Mouse (Mus musculus) lung, postnatal 0 days (tissue): ENCODE data around the gene Tmem171. TPM values are rescaled to one million over a fixed set of nuclear protein-coding genes. Genes with fewer than 3 reads are reported as not detected.
A peak's percentile ranks its signal among the peaks of the same experiment; 100 is the strongest.

Experiments used
- ATAC-seq: fragments of 200-750 bp; cut with Nextera tagmentation; 2 replicates; pipeline ENCODE4 v1.8.0; 2017; ENCODE audit warnings: moderate library complexity
- DNase-seq: peaks from one replicate; pipeline ENCODE4 v3.0.0-alpha.2; 2016; ENCODE audit warnings: low spot score
- H3K27ac ChIP-seq: fragments of 300-500 bp; sonication (generic); 2 replicates; pipeline ENCODE4 v1.5.1; 2014; ENCODE audit warnings: antibody characterized with exemption, mild to moderate bottlenecking, low read length, mixed read lengths
- H3K27me3 ChIP-seq: fragments of 300-500 bp; sonication (generic); replicated peaks from 2 replicates; pipeline ENCODE4 v1.6.1; 2014; ENCODE audit warnings: low read length, mixed read lengths; ENCODE audit not compliant: insufficient read depth
- H3K36me3 ChIP-seq: fragments of 300-500 bp; sonication (generic); 2 replicates; pipeline ENCODE4 v1.6.1; 2014; ENCODE audit warnings: low read length, mixed read lengths; ENCODE audit not compliant: insufficient read depth
- H3K4me1 ChIP-seq: fragments of 300-500 bp; sonication (generic); 2 replicates; pipeline ENCODE4 v1.6.1; 2014; ENCODE audit warnings: antibody characterized with exemption, low read depth, low read length, mixed read lengths; ENCODE audit not compliant: insufficient read depth
- H3K4me2 ChIP-seq: fragments of 300-500 bp; sonication (generic); replicated peaks from 2 replicates; pipeline ENCODE4 v1.6.1; 2014; ENCODE audit warnings: low read depth, mild to moderate bottlenecking, low read length, moderate library complexity, mixed read lengths
- H3K4me3 ChIP-seq: fragments of 300-500 bp; sonication (generic); 2 replicates; pipeline ENCODE4 v1.5.1; 2014; ENCODE audit warnings: low read depth, low read length
- H3K9ac ChIP-seq: fragments of 300-500 bp; sonication (generic); replicated peaks from 2 replicates; pipeline ENCODE4 v1.6.1; 2014; ENCODE audit warnings: low read depth, mild to moderate bottlenecking
- H3K9me3 ChIP-seq: fragments of 300-500 bp; sonication (generic); 2 replicates; pipeline ENCODE4 v1.6.1; 2016; ENCODE audit warnings: low read length, mixed read lengths
- CTCF ChIP-seq: IDR thresholded peaks from 2 replicates; pipeline ENCODE4 v1.5.1; 2016; ENCODE audit warnings: antibody characterized with exemption, mild to moderate bottlenecking
- EP300 ChIP-seq: IDR thresholded peaks from 2 replicates; pipeline ENCODE4 v1.6.1; 2016; ENCODE audit warnings: antibody characterized with exemption, mild to moderate bottlenecking, control low read depth
- WGBS: fragments of 180-500 bp; shearing (Covaris S2); extraction: QIAGEN DNeasy Blood & Tissue Kit; methylation state at CpG from one replicate; pipeline ENCODE4 v1.1.7; 2014; 5-methylcytosine and 5-hydroxymethylcytosine counted together
- polyA plus RNA-seq: library from polyadenylated mRNA; unstranded; fragments of >200 nt; fragmentation: Nextera tagmentation; extraction: Ambion mirVana; gene quantifications from 2 replicates; pipeline ENCODE4 v1.2.1, GENCODE M21; 2015

The Tmem171 gene
- polyA plus RNA-seq, 1 experiment from 2014 or later, result 22.1 TPM

- H3K4me1 ChIP-seq, result no peaks in the 10 kb centered on the region
- H3K27ac ChIP-seq, result no peak overlapping the region
- H3K4me2 ChIP-seq, result no peak overlapping the region
- H3K36me3 ChIP-seq, result no peaks in the 10 kb centered on the region
- no peak overlapping the region for H3K4me3 ChIP-seq
- TF ChIP-seq EP300 (no peak), CTCF (no peak)
- ATAC-seq (no peak), DNase-seq (no peak)
- WGBS, result 26% methylated on average over 4 of the region's 4 CpGs
- no peaks in the 10 kb centered on the region for H3K27me3 ChIP-seq
- H3K9me3 ChIP-seq, result no peaks in the 10 kb centered on the region
- H3K9ac ChIP-seq, result no peak overlapping the region
Observed at GRCm38 (mm10) chr13:98679631-98680041, 15.0 kb downstream of the Tmem171 start.

- DNase-seq, result no peak
- TF ChIP-seq CTCF (no peak), EP300 (no peak)
- WGBS, result 100% methylated on average over 1 of the region's 1 CpGs
Observed at GRCm38 (mm10) chr13:98679230-98679629, 15.4 kb downstream of the Tmem171 start.

GRCm38 (mm10) chr13:98673922-98674321 lies 20.7 kb downstream of the Tmem171 start:
- Histone ChIP-seq H3K9me3 (no peaks in the 10 kb centered on the region), H3K27me3 (no peaks in the 10 kb centered on the region), H3K27ac (no peak overlapping the region), H3K4me1 (no peaks in the 10 kb centered on the region), H3K4me3 (no peak overlapping the region), H3K4me2 (no peak overlapping the region), H3K36me3 (no peaks in the 10 kb centered on the region), H3K9ac (no peak overlapping the region)
- TF ChIP-seq CTCF (no peak), EP300 (no peak)
- WGBS, result 55% methylated on average over 4 of the region's 4 CpGs
- no peak for ATAC-seq
- no peak for DNase-seq

More at GRCm38 (mm10) chr13:98679230-98679629, 15.4 kb downstream of the Tmem171 start:
- H3K4me1 ChIP-seq, result no peaks in the 10 kb centered on the region
- ATAC-seq, result no peak
- H3K9me3 ChIP-seq, result no peaks in the 10 kb centered on the region
- no peaks in the 10 kb centered on the region for H3K36me3 ChIP-seq
- no peak overlapping the region for H3K4me3 ChIP-seq
- no peak overlapping the region for H3K4me2 ChIP-seq
- no peak overlapping the region for H3K9ac ChIP-seq
- H3K27ac ChIP-seq, result no peak overlapping the region
- no peaks in the 10 kb centered on the region for H3K27me3 ChIP-seq

GRCm38 (mm10) chr13:98669296-98669695 lies 25.3 kb downstream of the Tmem171 start:
- Histone ChIP-seq H3K9me3 (no peaks in the 10 kb centered on the region), H3K4me1 (no peaks in the 10 kb centered on the region), H3K27ac (no peak overlapping the region), H3K27me3 (no peaks in the 10 kb centered on the region), H3K36me3 (no peaks in the 10 kb centered on the region), H3K9ac (no peak overlapping the region), H3K4me3 (no peak overlapping the region), H3K4me2 (no peak overlapping the region)
- TF ChIP-seq EP300, result no peak
- no peak for TF ChIP-seq CTCF
- DNase-seq (no peak), ATAC-seq (no peak)
- 77% methylated on average over 3 of the region's 3 CpGs for WGBS

GRCm38 (mm10) chr13:98667316-98667715 lies 27.3 kb downstream of the Tmem171 start:
- 68% methylated on average over 3 of the region's 3 CpGs for whole genome bisulfite sequencing
- ATAC-seq (no peak), DNase-seq (no peak)
- no peaks in the 10 kb centered on the region for H3K36me3 ChIP-seq
- no peaks in the 10 kb centered on the region for H3K27me3 ChIP-seq
- H3K4me1 ChIP-seq, result no peaks in the 10 kb centered on the region
- no peak overlapping the region for H3K4me2 ChIP-seq
- no peak overlapping the region for H3K9ac ChIP-seq
- TF ChIP-seq CTCF (no peak), EP300 (no peak)
- no peak overlapping the region for H3K27ac ChIP-seq
- no peak overlapping the region for H3K4me3 ChIP-seq
- no peaks in the 10 kb centered on the region for H3K9me3 ChIP-seq

GRCm38 (mm10) chr13:98665240-98665639 lies 29.4 kb downstream of the Tmem171 start:
- Histone ChIP-seq H3K9ac (no peak overlapping the region), H3K4me1 (no peaks in the 10 kb centered on the region), H3K4me2 (no peak overlapping the region), H3K27me3 (no peaks in the 10 kb centered on the region), H3K36me3 (no peaks in the 10 kb centered on the region), H3K9me3 (no peaks in the 10 kb centered on the region), H3K4me3 (no peak overlapping the region), H3K27ac (peak overlapping the region; percentile 16; the same call in 1 of the 2 replicates)
- TF ChIP-seq CTCF (no peak), EP300 (peak; percentile 66; the same call in 1 of the 2 replicates)
- 59% methylated on average over 10 of the region's 10 CpGs for WGBS
- DNase-seq (peak; percentile 91), ATAC-seq (peak; percentile 95)

- ATAC-seq (no peak), DNase-seq (no peak)
- H3K4me3 ChIP-seq, result no peak overlapping the region
- H3K4me2 ChIP-seq, result no peak overlapping the region
- no peaks in the 10 kb centered on the region for H3K36me3 ChIP-seq
- no peaks in the 10 kb centered on the region for H3K9me3 ChIP-seq
- no peaks in the 10 kb centered on the region for H3K27me3 ChIP-seq
- WGBS, result 76% methylated on average over 4 of the region's 4 CpGs
- H3K9ac ChIP-seq, result no peak overlapping the region
- H3K4me1 ChIP-seq, result no peaks in the 10 kb centered on the region
- no peak overlapping the region for H3K27ac ChIP-seq
- TF ChIP-seq CTCF (no peak), EP300 (no peak)
Observed at GRCm38 (mm10) chr13:98662173-98662675, 32.4 kb downstream of the Tmem171 start.
